Mouse (Mus musculus): ENCODE data around the gene Trap1. TPM values are rescaled to one million over a fixed set of nuclear protein-coding genes. Genes with fewer than 3 reads are reported as not detected.

Trap1 gene
- polyA plus RNA-seq, 1 experiment, result 55.1 TPM

- DNase-seq (ENCODE audit: low read depth), result no peak
- TF ChIP-seq CTCF (IDR thresholded peaks at IDR 0.05; ENCODE audit: borderline replicate concordance, extremely low read depth, insufficient read depth, insufficient read length) (no peak), POLR2A (IDR thresholded peaks at IDR 0.05; ENCODE audit: borderline replicate concordance, extremely low read depth, insufficient read depth, insufficient read length, poor library complexity, severe bottlenecking) (no peak)
These were observed 63.5 kb downstream of the Trap1 start for GRCm38 (mm10) chr16:4014040-4014668.

GRCm38 (mm10) chr16:4012882-4013570, 64.6 kb downstream of the Trap1 start:
- DNase-seq (ENCODE audit: low read depth), result no peak
- TF ChIP-seq POLR2A (IDR thresholded peaks at IDR 0.05; ENCODE audit: borderline replicate concordance, extremely low read depth, insufficient read depth, insufficient read length, poor library complexity, severe bottlenecking) (no peak), CTCF (IDR thresholded peaks at IDR 0.05; ENCODE audit: borderline replicate concordance, extremely low read depth, insufficient read depth, insufficient read length) (no peak)

DNA sequence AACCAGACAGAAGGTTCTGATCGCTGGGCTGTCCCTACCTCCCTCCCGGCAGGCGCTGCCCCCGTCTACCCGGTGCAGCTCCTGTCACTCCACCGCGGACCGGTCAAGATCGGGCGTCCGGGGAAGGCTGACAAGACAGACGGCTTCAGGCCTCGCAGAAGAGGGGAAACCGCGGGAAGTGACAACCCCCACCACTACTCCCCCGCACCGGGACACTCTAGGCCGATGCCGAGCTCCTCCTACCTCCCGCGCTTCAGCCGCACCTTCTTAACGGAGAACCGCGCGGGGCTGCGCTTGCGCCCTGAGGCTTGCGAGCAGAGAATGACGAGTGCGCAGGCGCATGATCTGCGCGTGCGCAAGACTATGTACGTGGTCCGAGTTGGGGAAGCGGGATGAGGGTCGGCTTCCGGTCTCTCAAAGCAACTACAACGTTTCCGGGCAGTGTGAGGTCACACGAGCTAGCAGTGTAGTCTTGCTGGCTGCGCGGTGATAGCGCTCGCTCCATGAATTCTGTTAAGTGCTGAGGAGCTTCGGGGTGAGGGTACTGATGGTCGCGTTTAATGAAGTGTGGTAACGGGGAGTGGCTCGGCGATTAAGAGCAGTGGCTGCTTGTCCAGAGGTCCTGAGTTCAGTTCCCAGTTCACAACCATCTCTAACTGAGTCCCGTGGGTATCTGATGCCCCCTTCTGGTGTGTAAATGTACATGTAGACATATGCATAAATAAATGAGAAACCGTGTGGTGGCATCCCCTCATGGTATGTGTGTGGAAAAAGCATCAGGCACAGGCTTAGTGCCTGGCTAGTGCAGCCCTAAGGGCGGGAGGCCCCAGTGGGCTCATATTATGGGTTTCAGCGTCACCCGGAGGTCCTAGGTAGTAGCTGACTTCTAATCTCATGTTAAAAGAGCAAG, 73.9 kb downstream of the Trap1 start, which contains the start of gene Slx4:
Gene Slx4 (minus strand): TSS at position 282 of the 910 bp plus-strand sequence.
- DNase-seq (ENCODE audit: low read depth), result peak; percentile 99
- TF ChIP-seq CTCF (IDR thresholded peaks at IDR 0.05; ENCODE audit: borderline replicate concordance, extremely low read depth, insufficient read depth, insufficient read length) (peak; percentile 20; the same call in 1 of the 2 replicates), POLR2A (IDR thresholded peaks at IDR 0.05; ENCODE audit: borderline replicate concordance, extremely low read depth, insufficient read depth, insufficient read length, poor library complexity, severe bottlenecking) (peak; percentile 74; the same call in 1 of the 2 replicates)

Other genes starting within 250 kb of the Trap1 start
- not detected in 2 replicates for gene Olfr15, start 246.9 kb downstream of the Trap1 start, polyA plus RNA-seq (2012; rRNA removed)
- gene Zfp174, start 230.6 kb downstream of the Trap1 start, polyA plus RNA-seq (2012; rRNA removed), result 3.6 and 3.8 TPM in 2 replicates
- 72.8 and 84.8 TPM in 2 replicates for gene Naa60, start 205.5 kb downstream of the Trap1 start, polyA plus RNA-seq (2012; rRNA removed)
- gene Zfp597, start 193.3 kb downstream of the Trap1 start, polyA plus RNA-seq (2012; rRNA removed), result 12.3 and 17.8 TPM in 2 replicates
- gene Gm20695, start 193.2 kb downstream of the Trap1 start, polyA plus RNA-seq (2012; rRNA removed), result 0.27 and 0.73 TPM in 2 replicates
- gene 1700037C18Rik, start 169.1 kb downstream of the Trap1 start, polyA plus RNA-seq (2012; rRNA removed), result 6.8 and 7.8 TPM in 2 replicates
- gene Cluap1, start 169.0 kb downstream of the Trap1 start, polyA plus RNA-seq (2012; rRNA removed), result 22.5 and 26.0 TPM in 2 replicates
- 2.4 and 2.5 TPM in 2 replicates for gene Nlrc3, start 101.2 kb downstream of the Trap1 start, polyA plus RNA-seq (2012; rRNA removed)
- 56.4 and 61.7 TPM in 2 replicates for gene Slx4, start 74.1 kb downstream of the Trap1 start, polyA plus RNA-seq (2012; rRNA removed)
- 0.03 and 0.07 TPM in 2 replicates for gene Dnase1, start 40.9 kb downstream of the Trap1 start, polyA plus RNA-seq (2012; rRNA removed)
- 14.0 and 42.0 TPM in 2 replicates for gene Crebbp, start 136.2 kb upstream of the Trap1 start, polyA plus RNA-seq (2012; rRNA removed)